Mouse (Mus musculus) bone marrow macrophage, adult 2 months (primary cell): ENCODE results near the gene Shld1. TPM values are rescaled to one million over a fixed set of nuclear protein-coding genes. Genes with fewer than 3 reads are reported as not detected.

ENCODE experiments used
- H3K27ac ChIP-seq: 2 replicates; pipeline ENCODE4 v1.5.1; 2012; ENCODE audit warnings: low read depth, low read length; ENCODE audit not compliant: insufficient read depth
- H3K4me1 ChIP-seq: 2 replicates; pipeline ENCODE4 v1.6.1; 2012; ENCODE audit warnings: low read length; ENCODE audit not compliant: control insufficient read depth, insufficient read depth
- H3K4me3 ChIP-seq: 2 replicates; pipeline ENCODE4 v1.5.1; 2012; ENCODE audit warnings: mild to moderate bottlenecking, low read length, moderate library complexity; ENCODE audit not compliant: insufficient read depth
- CTCF ChIP-seq: IDR thresholded peaks from 2 replicates; pipeline ENCODE4 v1.5.1; 2012; ENCODE audit warnings: low read depth, mild to moderate bottlenecking, low read length, moderate library complexity
- POLR2A ChIP-seq: IDR thresholded peaks from 2 replicates; pipeline ENCODE4 v1.6.1; 2012; ENCODE audit warnings: mild to moderate bottlenecking, low read depth, low read length, borderline replicate concordance
- polyA plus RNA-seq: library from polyadenylated mRNA; stranded (reverse); fragments of >200 nt; gene quantifications from 2 replicates; pipeline ENCODE4 v1.2.4, GENCODE M21; 2012; ENCODE audit not compliant: missing spikeins, insufficient read depth, insufficient read length

Gene Shld1
- polyA plus RNA-seq, 1 experiment = 14.5 TPM

- Histone ChIP-seq H3K27ac (no peak overlapping the region), H3K4me3 (no peak overlapping the region), H3K4me1 (peaks cover 7% of the 10 kb centered on the region; the same call in 1 of the 2 replicates)
- TF ChIP-seq CTCF = no peak
- no peak for TF ChIP-seq POLR2A
These were observed 35.1 kb downstream of the Shld1 start for GRCm38 (mm10) chr2:132721844-132722243.

- H3K27ac ChIP-seq = no peak overlapping the region
- no peak overlapping the region for H3K4me3 ChIP-seq
- H3K4me1 ChIP-seq = peaks cover 7% of the 10 kb centered on the region; the same call in 1 of the 2 replicates
- TF ChIP-seq POLR2A (no peak), CTCF (no peak)
These were observed 37.3 kb downstream of the Shld1 start for GRCm38 (mm10) chr2:132723958-132724431.

GRCm38 (mm10) chr2:132724561-132724960 lies 37.8 kb downstream of the Shld1 start:
- H3K4me1 ChIP-seq = peaks cover 7% of the 10 kb centered on the region; the same call in 1 of the 2 replicates
- H3K27ac ChIP-seq = no peak overlapping the region
- no peak overlapping the region for H3K4me3 ChIP-seq
- TF ChIP-seq POLR2A (no peak), CTCF (no peak)

- TF ChIP-seq CTCF (no peak), POLR2A (no peak)
- Histone ChIP-seq H3K27ac (no peak overlapping the region), H3K4me3 (no peak overlapping the region), H3K4me1 (peaks cover 7% of the 10 kb centered on the region; the same call in 1 of the 2 replicates)
These were observed 38.7 kb downstream of the Shld1 start for GRCm38 (mm10) chr2:132725376-132725905.

DNA sequence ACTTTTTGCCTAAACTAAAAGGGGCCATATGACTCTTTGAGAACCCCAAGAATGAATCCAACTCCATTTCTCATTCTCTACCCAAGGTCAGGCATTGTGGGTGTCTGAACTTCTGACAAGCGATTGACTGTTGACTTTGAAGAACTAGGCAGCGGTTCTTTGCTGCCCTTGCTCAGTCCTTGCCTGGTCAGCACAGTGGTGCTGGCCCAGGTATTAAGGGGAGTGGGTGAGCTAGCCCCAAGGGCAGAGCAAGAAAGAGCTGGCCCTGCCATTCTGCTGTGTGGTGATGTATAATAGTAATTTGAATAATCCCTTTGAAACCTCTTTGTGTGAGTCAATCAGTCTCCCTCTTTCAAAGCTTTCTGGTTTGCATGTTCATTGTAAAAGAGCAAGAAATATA lies 39.4 kb downstream of the Shld1 start:
- Histone ChIP-seq H3K4me1 (peaks cover 7% of the 10 kb centered on the region; the same call in 1 of the 2 replicates), H3K27ac (no peak overlapping the region), H3K4me3 (no peak overlapping the region)
- TF ChIP-seq POLR2A (no peak), CTCF (no peak)

GRCm38 (mm10) chr2:132732940-132733339 lies 46.2 kb downstream of the Shld1 start:
- H3K27ac ChIP-seq = no peak overlapping the region
- TF ChIP-seq POLR2A (no peak), CTCF (no peak)
- no peaks in the 10 kb centered on the region for H3K4me1 ChIP-seq
- H3K4me3 ChIP-seq = no peak overlapping the region

- Histone ChIP-seq H3K27ac (no peak overlapping the region), H3K4me3 (no peak overlapping the region), H3K4me1 (no peaks in the 10 kb centered on the region)
- TF ChIP-seq POLR2A (no peak), CTCF (no peak)
These were observed 47.2 kb downstream of the Shld1 start for GRCm38 (mm10) chr2:132733603-132734573.

- TF ChIP-seq CTCF = no peak
- Histone ChIP-seq H3K4me3 (no peak overlapping the region), H3K27ac (no peak overlapping the region), H3K4me1 (no peaks in the 10 kb centered on the region)
These were observed 52.2 kb downstream of the Shld1 start for GRCm38 (mm10) chr2:132738816-132739432.

GRCm38 (mm10) chr2:132741862-132742347 lies 55.2 kb downstream of the Shld1 start:
- Histone ChIP-seq H3K4me1 (no peaks in the 10 kb centered on the region), H3K4me3 (no peak overlapping the region), H3K27ac (no peak overlapping the region)
- TF ChIP-seq CTCF (no peak), POLR2A (no peak)

DNA sequence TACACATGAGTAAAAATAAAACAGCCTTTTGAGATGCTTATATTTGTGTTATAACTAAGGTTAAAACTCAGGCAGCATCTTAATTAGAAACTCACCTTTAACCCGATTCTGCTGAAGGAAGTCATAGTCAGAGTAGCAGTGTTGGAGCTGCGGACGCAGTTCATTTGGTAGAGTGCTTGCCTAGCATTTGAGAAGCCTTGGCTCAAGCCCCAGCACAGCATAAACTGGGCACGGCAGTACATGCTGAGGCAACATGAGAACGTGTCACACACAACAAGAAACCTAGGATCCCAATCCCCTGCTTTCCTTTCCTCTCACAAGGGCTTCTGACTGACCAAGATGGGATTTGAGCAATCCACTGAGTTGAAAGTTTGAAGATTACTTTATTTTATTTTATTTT lies 58.1 kb downstream of the Shld1 start:
- Histone ChIP-seq H3K27ac (no peak overlapping the region), H3K4me3 (no peak overlapping the region), H3K4me1 (no peaks in the 10 kb centered on the region)
- TF ChIP-seq POLR2A (no peak), CTCF (no peak)
